Mouse (Mus musculus) heart, adult 2 months (tissue): ENCODE measurements around the gene Fzr1.
A peak's percentile ranks its signal among the peaks of the same experiment; 100 is the strongest.

Experiments
- CTCF ChIP-seq: fragments of 200-600 bp; IDR thresholded peaks from 2 replicates; pipeline ENCODE4 v1.8.1; 2022; ENCODE audit warnings: antibody characterized with exemption, mild to moderate bottlenecking, moderate library complexity
- EP300 ChIP-seq: fragments of 200-500 bp; IDR thresholded peaks from 2 replicates; pipeline ENCODE4 v1.6.1; 2011; ENCODE audit warnings: low read depth, low read length, control low read depth; ENCODE audit not compliant: insufficient read depth

GRCm38 (mm10) chr10:81413310-81414261 is 35.3 kb upstream of the Fzr1 start:
- TF ChIP-seq CTCF (peak; percentile 15; the same call in 1 of the 2 replicates), EP300 (peak; percentile 99)
